Comparison of ENCODE assay signal across 12 mouse cellular contexts in the genomic region with DNA sequence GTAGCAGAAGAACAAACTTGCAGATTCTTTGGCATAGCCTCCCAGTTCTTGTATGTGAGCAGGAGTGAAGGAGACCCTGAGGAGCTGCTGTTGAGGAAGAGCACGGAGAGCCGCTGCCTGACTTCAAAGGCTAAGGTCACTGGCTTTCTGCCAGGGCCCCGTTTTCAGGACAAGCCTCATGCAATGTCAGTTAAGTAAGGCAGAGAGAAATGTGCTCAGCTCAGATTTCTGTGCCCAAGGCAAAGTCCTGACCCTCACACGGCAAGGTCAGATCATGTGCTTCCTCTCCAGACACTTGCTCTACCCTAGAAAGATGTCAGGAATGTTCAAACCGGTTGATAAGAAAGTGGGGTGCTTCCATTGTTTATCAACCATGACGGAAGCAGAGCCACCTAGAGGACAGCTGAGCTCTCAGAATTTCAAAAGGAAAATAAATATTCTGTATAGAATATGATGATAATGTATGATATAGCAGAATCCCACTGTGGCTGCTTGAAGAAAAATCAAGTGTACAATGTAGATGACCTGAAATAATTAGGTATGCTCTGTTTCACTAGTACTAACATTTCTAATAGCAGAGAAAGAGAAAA. TPM values are rescaled to one million over a fixed set of nuclear protein-coding genes. Genes with fewer than 3 reads are reported as not detected.
DNase-seq lines count a peak whose midpoint lies in the region; ATAC-seq and TF ChIP-seq lines count a peak whose summit lies in the region.
"Had no signal": no experiment of that assay in that cellular context is flagged by ENCODE, and none has a peak within 500 bp of the region (broad histone marks: within the 10 kb centered on the region; RNA-seq: fewer than 3 reads in every experiment).

No protein-coding gene starts in this region.

- intact Hi-C loops in gastrocnemius, adult 2 months (cut with DNase I) = no loop called here
- intact Hi-C loops in gastrocnemius, postnatal 36 days (cut with DNase I) = no loop called here

- H3K9me3 ChIP-seq in heart, embryonic 12.5 days (replicated peaks) = no peaks in the 10 kb centered on the region
- H3K9me3 ChIP-seq: stomach, embryonic 15.5 days had no signal

- no peak overlapping the region for H3K4me3 ChIP-seq in gastrocnemius, adult 2 months
- H3K4me3 ChIP-seq in heart, embryonic 12.5 days = no peak overlapping the region
- H3K4me3 ChIP-seq: stomach, embryonic 15.5 days had no signal

- H3K27ac ChIP-seq in gastrocnemius, adult 2 months = peak overlapping the region; percentile 66
- peak overlapping the region; percentile 80 for H3K27ac ChIP-seq in heart, embryonic 12.5 days (ENCODE audit: poor library complexity, severe bottlenecking)
- H3K27ac ChIP-seq: stomach, embryonic 15.5 days had no signal

- peaks cover 43% of the 10 kb centered on the region for H3K4me1 ChIP-seq in heart, embryonic 12.5 days (replicated peaks)

- H3K4me2 ChIP-seq in heart, embryonic 12.5 days = no peak overlapping the region
- H3K4me2 ChIP-seq: stomach, embryonic 15.5 days had no signal

- 15% methylated on average over 6 of the region's 6 CpGs for WGBS in heart, embryonic 12.5 days

- no peak for TF ChIP-seq CTCF in gastrocnemius, adult 2 months (IDR thresholded peaks at IDR 0.05)

- ATAC-seq in heart, embryonic 12.5 days (ENCODE audit: insufficient number of reproducible peaks, low FRiP score) = no peak
- ATAC-seq: inflammation-experienced regulatory T-cells, adult 6 months; Patski had no signal

- DNase-seq in gastrocnemius, adult 2 months = peak; percentile 75
- no peak for DNase-seq in gastrocnemius, postnatal 36 days
- DNase-seq in lung, postnatal 4 days = peak; percentile 33 to 63
- DNase-seq in lung, postnatal 36 days = no peak
- peak; percentile 22 for DNase-seq in mesoderm, embryonic 11.5 days (ENCODE audit: low read depth, low spot score)
- no peak for DNase-seq in thymus, postnatal 10 days (ENCODE audit: low spot score in 2 of 2)
- DNase-seq in layer of hippocampus, postnatal 14 days (ENCODE audit: low spot score in 2 of 2) = no peak

- H3K36me3 ChIP-seq in heart, embryonic 12.5 days = peaks cover 55% of the 10 kb centered on the region

- no peaks in the 10 kb centered on the region for H3K27me3 ChIP-seq in heart, embryonic 12.5 days (replicated peaks)
- H3K27me3 ChIP-seq: Patski; stomach, embryonic 15.5 days had no signal

- H3K9ac ChIP-seq in heart, embryonic 12.5 days = no peak overlapping the region
- H3K9ac ChIP-seq: stomach, embryonic 15.5 days had no signal

RNA-seq across cellular contexts. Expression of a gene that starts 40.0 kb away (rescaled TPM):
- under 1 TPM in 1 of 2 experiments, not detected in 1; 0.22 TPM for total RNA-seq in gastrocnemius, adult 2 months (2021)
- total RNA-seq in gastrocnemius, postnatal 36 days (2021) = under 1 TPM; 0.36 to 0.47 TPM
- polyA plus RNA-seq in heart, embryonic 12.5 days (2016; fragmentation: Nextera tagmentation; extraction: Ambion mirVana) = 0.95 and 1.3 TPM in 2 replicates
- total RNA-seq in layer of hippocampus, postnatal 14 days (2021) = 100 to 1,000 TPM; 112 to 115 TPM
- total RNA-seq: megakaryocyte progenitor cell, adult 5-6 weeks had no signal

Comparison
In these comparisons a context has a peak if more than half of its experiments do, and no peak if none do; other contexts are left out.
1. DNase-seq: peak in gastrocnemius, adult 2 months (single experiment), lung, postnatal 4 days (2 of 2) and mesoderm, embryonic 11.5 days (single experiment); none in gastrocnemius, postnatal 36 days (0 of 2), lung, postnatal 36 days (single experiment), thymus, postnatal 10 days (0 of 2) and layer of hippocampus, postnatal 14 days (0 of 2).
2. RNA of a gene that starts 40.0 kb away (total RNA-seq): 112 to 115 TPM in layer of hippocampus, postnatal 14 days; 0.36 to 0.47 TPM in gastrocnemius, postnatal 36 days and 0.22 TPM in gastrocnemius, adult 2 months; every median in the first group is over 10 times any median in the second.